Mouse (Mus musculus): ENCODE measurements around the gene Clstn2. TPM values are rescaled to one million over a fixed set of nuclear protein-coding genes. Genes with fewer than 3 reads are reported as not detected.

The Clstn2 gene
- polyA plus RNA-seq, 1 experiment = 0.27 TPM

- 65% methylated on average over 12 of the region's 12 CpGs for WGBS
These were observed 184.8 kb downstream of the Clstn2 start for GRCm38 (mm10) chr9:97847873-97848838.

GRCm38 (mm10) chr9:97842054-97842453 lies 190.9 kb downstream of the Clstn2 start:
- Histone ChIP-seq H3K27ac (ENCODE audit: insufficient read depth, low read depth, low read length) (no peak overlapping the region), H3K36me3 (ENCODE audit: control insufficient read depth, insufficient read depth, low read length) (no peaks in the 10 kb centered on the region), H3K27me3 (ENCODE audit: control insufficient read depth, insufficient read depth, low read length) (no peaks in the 10 kb centered on the region), H3K4me3 (ENCODE audit: low read depth, low read length) (no peak overlapping the region), H3K4me1 (ENCODE audit: control insufficient read depth, insufficient read depth, insufficient read length, low read length) (no peaks in the 10 kb centered on the region)
- TF ChIP-seq POLR2A (IDR thresholded peaks at IDR 0.05; ENCODE audit: low read depth, low read length) = no peak
- no peak for TF ChIP-seq CTCF (IDR thresholded peaks at IDR 0.05; ENCODE audit: extremely low read depth, insufficient read length, insufficient replicate concordance, low read depth, low read length)
- 62% methylated on average over 7 of the region's 7 CpGs for WGBS

More at GRCm38 (mm10) chr9:97847873-97848838, 184.8 kb downstream of the Clstn2 start:
- Histone ChIP-seq H3K4me3 (ENCODE audit: low read depth, low read length) (no peak overlapping the region), H3K27ac (ENCODE audit: insufficient read depth, low read depth, low read length) (no peak overlapping the region), H3K4me1 (ENCODE audit: control insufficient read depth, insufficient read depth, insufficient read length, low read length) (no peaks in the 10 kb centered on the region), H3K36me3 (ENCODE audit: control insufficient read depth, insufficient read depth, low read length) (no peaks in the 10 kb centered on the region), H3K27me3 (ENCODE audit: control insufficient read depth, insufficient read depth, low read length) (no peaks in the 10 kb centered on the region)
- TF ChIP-seq CTCF (IDR thresholded peaks at IDR 0.05; ENCODE audit: extremely low read depth, insufficient read length, insufficient replicate concordance, low read depth, low read length) = no peak
- TF ChIP-seq POLR2A (IDR thresholded peaks at IDR 0.05; ENCODE audit: low read depth, low read length) = no peak

GRCm38 (mm10) chr9:97831216-97831615 lies 201.8 kb downstream of the Clstn2 start:
- 78% methylated on average over 3 of the region's 3 CpGs for WGBS
- no peak for TF ChIP-seq CTCF (IDR thresholded peaks at IDR 0.05; ENCODE audit: extremely low read depth, insufficient read length, insufficient replicate concordance, low read depth, low read length)
- TF ChIP-seq POLR2A (IDR thresholded peaks at IDR 0.05; ENCODE audit: low read depth, low read length) = no peak
- no peaks in the 10 kb centered on the region for H3K36me3 ChIP-seq (ENCODE audit: control insufficient read depth, insufficient read depth, low read length)
- no peak overlapping the region for H3K4me3 ChIP-seq (ENCODE audit: low read depth, low read length)
- no peaks in the 10 kb centered on the region for H3K4me1 ChIP-seq (ENCODE audit: control insufficient read depth, insufficient read depth, insufficient read length, low read length)
- H3K27me3 ChIP-seq (ENCODE audit: control insufficient read depth, insufficient read depth, low read length) = no peaks in the 10 kb centered on the region
- no peak overlapping the region for H3K27ac ChIP-seq (ENCODE audit: insufficient read depth, low read depth, low read length)

- no peaks in the 10 kb centered on the region for H3K27me3 ChIP-seq (ENCODE audit: control insufficient read depth, insufficient read depth, low read length)
- H3K27ac ChIP-seq (ENCODE audit: insufficient read depth, low read depth, low read length) = no peak overlapping the region
- no peak overlapping the region for H3K4me3 ChIP-seq (ENCODE audit: low read depth, low read length)
- no peak for TF ChIP-seq CTCF (IDR thresholded peaks at IDR 0.05; ENCODE audit: extremely low read depth, insufficient read length, insufficient replicate concordance, low read depth, low read length)
- no peak for TF ChIP-seq POLR2A (IDR thresholded peaks at IDR 0.05; ENCODE audit: low read depth, low read length)
- no peaks in the 10 kb centered on the region for H3K4me1 ChIP-seq (ENCODE audit: control insufficient read depth, insufficient read depth, insufficient read length, low read length)
- no peaks in the 10 kb centered on the region for H3K36me3 ChIP-seq (ENCODE audit: control insufficient read depth, insufficient read depth, low read length)
- 46% methylated on average over 2 of the region's 2 CpGs for WGBS
These were observed 203.1 kb downstream of the Clstn2 start for GRCm38 (mm10) chr9:97829919-97830318.

- no peaks in the 10 kb centered on the region for H3K27me3 ChIP-seq (ENCODE audit: control insufficient read depth, insufficient read depth, low read length)
- no peaks in the 10 kb centered on the region for H3K36me3 ChIP-seq (ENCODE audit: control insufficient read depth, insufficient read depth, low read length)
- WGBS = 77% methylated on average over 10 of the region's 10 CpGs
These were observed 205.3 kb downstream of the Clstn2 start for GRCm38 (mm10) chr9:97827689-97828088.

GRCm38 (mm10) chr9:97826077-97826947 lies 206.7 kb downstream of the Clstn2 start:
- H3K4me3 ChIP-seq (ENCODE audit: low read depth, low read length) = no peak overlapping the region
- H3K27me3 ChIP-seq (ENCODE audit: control insufficient read depth, insufficient read depth, low read length) = no peaks in the 10 kb centered on the region
- TF ChIP-seq CTCF (IDR thresholded peaks at IDR 0.05; ENCODE audit: extremely low read depth, insufficient read length, insufficient replicate concordance, low read depth, low read length) (no peak), POLR2A (IDR thresholded peaks at IDR 0.05; ENCODE audit: low read depth, low read length) (no peak)
- no peaks in the 10 kb centered on the region for H3K36me3 ChIP-seq (ENCODE audit: control insufficient read depth, insufficient read depth, low read length)
- WGBS = 72% methylated on average over 16 of the region's 16 CpGs
- H3K4me1 ChIP-seq (ENCODE audit: control insufficient read depth, insufficient read depth, insufficient read length, low read length) = no peaks in the 10 kb centered on the region
- H3K27ac ChIP-seq (ENCODE audit: insufficient read depth, low read depth, low read length) = no peak overlapping the region

More at GRCm38 (mm10) chr9:97827689-97828088, 205.3 kb downstream of the Clstn2 start:
- no peaks in the 10 kb centered on the region for H3K4me1 ChIP-seq (ENCODE audit: control insufficient read depth, insufficient read depth, insufficient read length, low read length)
- no peak overlapping the region for H3K27ac ChIP-seq (ENCODE audit: insufficient read depth, low read depth, low read length)
- H3K4me3 ChIP-seq (ENCODE audit: low read depth, low read length) = no peak overlapping the region
- no peak for TF ChIP-seq CTCF (IDR thresholded peaks at IDR 0.05; ENCODE audit: extremely low read depth, insufficient read length, insufficient replicate concordance, low read depth, low read length)
- no peak for TF ChIP-seq POLR2A (IDR thresholded peaks at IDR 0.05; ENCODE audit: low read depth, low read length)

Measured in small intestine, adult 2 months (tissue).